Mouse (Mus musculus) Patski (cell line): ENCODE data around the gene Fam78b. TPM values are rescaled to one million over a fixed set of nuclear protein-coding genes. Genes with fewer than 3 reads are reported as not detected.

Experiments
- ATAC-seq: fragments of 100-300 bp; one replicate; pipeline ENCODE4 v1.8.0; 2021
- CTCF ChIA-PET: fragments of 350-600 bp; sonication (Branson Sonifier 250); formaldehyde crosslinking; loops from one replicate; lab custom pipeline; 2022; ENCODE audit warnings: inconsistent platforms; lab: Charles Lee
- POLR2A ChIA-PET: fragments of 350-600 bp; sonication (Branson Sonifier 250); formaldehyde crosslinking; loops from one replicate; lab custom pipeline; 2022; ENCODE audit warnings: antibody characterized with exemption, inconsistent platforms; lab: Charles Lee
- DNase-seq: peaks from one replicate; pipeline ENCODE4 v3.0.0-alpha.2; 2011; ENCODE audit warnings: low read depth, low spot score
- H3K27me3 ChIP-seq: fragments of 371-371 bp; one replicate; pipeline ENCODE4 v1.5.1; 2021
- CTCF ChIP-seq: fragments of 100-300 bp; IDR thresholded peaks from one replicate; pipeline ENCODE4 v1.5.1; 2021
- in situ Hi-C: fragments of 300-500 bp; cut with MboI; formaldehyde crosslinking; loops from 3 replicates; pipeline ENCODE4 v1.11.1; 2018; ENCODE audit warnings: low pct_unique_long_range_greater_than_20kb, mixed read lengths
- polyA plus RNA-seq: library from polyadenylated mRNA; unstranded; gene quantifications from one replicate; pipeline ENCODE4 v1.2.3, GENCODE M21; 2021

The Fam78b gene
- polyA plus RNA-seq, 1 experiment from 2014 or later = not detected

DNA sequence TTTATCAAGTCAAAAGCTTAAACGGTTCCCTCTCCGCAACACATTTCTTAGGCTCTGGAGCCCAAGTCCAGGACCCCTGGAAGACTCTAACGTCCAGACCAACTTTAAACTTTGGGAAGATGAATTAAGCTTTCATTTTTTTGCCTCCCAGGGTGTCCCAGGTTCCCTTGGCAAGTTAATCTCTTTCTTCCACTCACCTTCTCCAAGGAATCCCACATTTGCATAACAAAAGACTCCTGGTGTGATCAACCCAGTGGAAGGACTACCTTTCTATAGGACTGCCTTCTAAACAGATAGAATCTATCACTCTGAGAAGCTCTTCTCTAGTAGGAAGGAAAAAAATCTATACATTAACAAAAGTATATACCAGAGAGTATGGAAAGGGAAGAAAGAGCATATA lies 92.3 kb downstream of the Fam78b start:
- no peaks in the 10 kb centered on the region for H3K27me3 ChIP-seq
- POLR2A ChIA-PET = no interaction called here
- in situ Hi-C loops = no loop called here
- no peak for TF ChIP-seq CTCF
- DNase-seq = no peak
- no peak for ATAC-seq
- CTCF ChIA-PET = no interaction called here

DNA sequence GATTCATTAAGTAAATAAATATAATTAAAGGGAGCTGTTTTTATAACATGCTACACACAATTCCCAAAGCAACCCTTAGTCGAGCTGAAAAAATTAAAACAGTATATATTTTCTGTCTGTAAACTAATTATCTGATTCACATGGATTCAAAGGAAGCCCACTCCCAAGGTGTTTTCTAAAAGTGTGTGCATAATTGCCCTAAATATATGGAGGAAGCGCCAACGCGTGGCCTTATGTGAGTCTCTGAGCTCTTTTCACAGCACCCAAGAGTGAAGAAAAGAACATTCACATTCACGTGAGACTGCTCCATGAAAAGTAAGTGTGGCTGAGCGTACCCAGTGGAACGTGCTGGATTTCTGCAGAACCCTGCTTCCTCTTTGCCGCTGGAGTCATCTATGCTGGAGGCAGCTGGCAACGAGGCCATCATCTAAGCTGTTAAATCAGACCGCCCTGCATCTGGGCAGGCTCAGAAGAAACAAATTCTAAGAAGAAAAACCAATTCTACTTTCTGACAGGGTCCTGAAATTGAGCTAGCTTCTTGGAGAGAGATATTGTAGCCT lies 93.5 kb downstream of the Fam78b start:
- TF ChIP-seq CTCF = no peak
- ChIA-PET POLR2A (no interaction called here), CTCF (no interaction called here)
- ATAC-seq (no peak), DNase-seq (no peak)
- H3K27me3 ChIP-seq = no peaks in the 10 kb centered on the region
- in situ Hi-C loops = no loop called here

DNA sequence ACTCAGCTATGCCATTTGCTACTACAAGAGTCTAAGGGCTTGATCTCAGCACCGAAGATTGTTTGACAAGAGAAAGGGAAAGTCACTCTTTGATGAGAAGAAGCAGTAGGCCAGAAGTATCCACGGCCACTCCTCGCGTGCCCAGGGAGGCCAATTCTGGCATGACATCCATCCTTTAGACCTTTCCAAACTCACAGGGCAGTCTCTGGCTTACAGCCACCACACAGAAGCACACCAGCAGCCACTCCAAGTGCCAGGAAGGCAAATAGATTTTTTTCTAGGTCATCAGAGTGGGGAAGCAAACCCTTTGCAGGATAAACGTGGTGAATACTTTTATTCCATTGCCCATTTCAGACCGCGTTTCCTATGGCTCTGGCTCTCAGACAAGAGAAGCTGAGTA lies 97.5 kb downstream of the Fam78b start:
- no peak for ATAC-seq
- no peak for DNase-seq
- TF ChIP-seq CTCF = no peak
- in situ Hi-C loops = no loop called here
- CTCF ChIA-PET = no interaction called here
- no peaks in the 10 kb centered on the region for H3K27me3 ChIP-seq
- POLR2A ChIA-PET = no interaction called here

DNA sequence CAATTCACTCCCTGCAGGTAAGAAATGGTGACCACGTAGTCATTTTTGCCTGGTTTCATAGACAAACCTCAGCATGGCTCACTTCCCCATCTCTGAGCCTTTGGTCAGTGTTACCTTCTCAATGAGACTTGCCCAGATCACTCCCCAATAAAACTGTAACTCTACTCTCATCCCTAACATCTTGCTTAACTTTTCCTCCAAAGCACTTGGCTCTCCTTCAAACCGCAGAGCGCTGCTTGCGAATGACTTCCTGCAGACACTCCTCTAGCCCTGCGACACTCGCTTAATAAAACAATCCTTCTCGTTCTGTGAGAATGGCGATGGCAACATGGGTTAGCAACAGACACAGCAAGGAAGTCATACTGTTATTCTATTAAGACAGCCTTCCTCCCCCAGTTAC lies 100.8 kb downstream of the Fam78b start:
- ATAC-seq = no peak
- no peak for DNase-seq
- ChIA-PET POLR2A (no interaction called here), CTCF (no interaction called here)
- no peak for TF ChIP-seq CTCF
- in situ Hi-C loops = no loop called here
- no peaks in the 10 kb centered on the region for H3K27me3 ChIP-seq

DNA sequence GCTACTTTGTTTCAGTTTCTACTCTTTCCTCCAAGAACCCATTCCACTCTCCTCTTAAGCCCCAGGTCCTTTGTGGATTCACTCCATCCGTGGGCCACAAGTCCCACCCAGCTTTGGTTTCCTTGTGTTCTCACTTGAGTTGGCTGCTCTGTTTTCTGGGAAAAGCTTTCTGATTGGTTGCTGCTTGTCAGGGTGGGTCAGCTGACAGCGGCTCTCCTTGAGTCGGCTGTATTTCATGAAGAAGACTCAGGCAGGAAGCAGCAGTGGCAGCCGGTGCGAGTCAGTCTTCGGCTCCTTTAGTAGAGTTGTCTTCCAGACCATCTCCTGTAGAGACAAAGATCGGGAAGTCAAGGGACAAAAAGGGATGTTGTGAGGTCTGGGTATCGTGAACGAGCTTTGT lies 101.3 kb downstream of the Fam78b start:
- no peak for DNase-seq
- CTCF ChIA-PET = no interaction called here
- no peak for ATAC-seq
- POLR2A ChIA-PET = no interaction called here
- no peak for TF ChIP-seq CTCF
- no peaks in the 10 kb centered on the region for H3K27me3 ChIP-seq
- in situ Hi-C loops = no loop called here

DNA sequence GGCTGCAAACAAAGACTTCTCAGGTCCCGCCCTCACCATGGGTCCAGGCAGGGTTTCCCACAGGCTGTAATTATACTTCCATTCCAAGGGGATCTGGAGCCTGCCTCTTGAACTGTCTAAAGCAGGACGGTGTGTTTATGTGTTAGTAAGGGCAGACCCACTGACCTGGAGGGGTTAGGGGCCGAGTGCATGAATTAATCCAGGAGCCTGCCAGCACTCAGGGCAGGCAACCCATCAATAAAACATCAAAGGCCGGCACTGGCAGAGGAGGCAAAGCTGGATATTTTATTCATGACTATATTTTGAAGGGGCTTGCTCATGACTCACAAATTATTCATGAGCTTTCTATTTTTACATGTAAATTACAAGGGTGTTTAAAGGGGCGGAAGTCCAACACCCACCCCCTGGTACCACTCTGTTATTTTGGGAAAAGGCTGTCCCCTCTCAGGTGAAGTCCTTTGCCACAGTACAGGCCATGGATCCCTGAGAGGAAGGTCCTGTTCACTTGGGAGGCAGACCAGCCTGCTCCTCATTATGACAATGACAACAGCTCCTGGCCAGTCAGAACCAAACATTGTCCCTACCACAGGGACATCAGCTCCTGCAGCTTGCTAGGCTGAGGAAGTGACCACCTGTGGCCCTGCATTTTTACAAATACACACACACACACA lies 103.9 kb downstream of the Fam78b start:
- no peak for DNase-seq
- H3K27me3 ChIP-seq = no peaks in the 10 kb centered on the region
- in situ Hi-C loops = no loop called here
- no peak for ATAC-seq
- no peak for TF ChIP-seq CTCF
- POLR2A ChIA-PET = no interaction called here
- CTCF ChIA-PET = no interaction called here

DNA sequence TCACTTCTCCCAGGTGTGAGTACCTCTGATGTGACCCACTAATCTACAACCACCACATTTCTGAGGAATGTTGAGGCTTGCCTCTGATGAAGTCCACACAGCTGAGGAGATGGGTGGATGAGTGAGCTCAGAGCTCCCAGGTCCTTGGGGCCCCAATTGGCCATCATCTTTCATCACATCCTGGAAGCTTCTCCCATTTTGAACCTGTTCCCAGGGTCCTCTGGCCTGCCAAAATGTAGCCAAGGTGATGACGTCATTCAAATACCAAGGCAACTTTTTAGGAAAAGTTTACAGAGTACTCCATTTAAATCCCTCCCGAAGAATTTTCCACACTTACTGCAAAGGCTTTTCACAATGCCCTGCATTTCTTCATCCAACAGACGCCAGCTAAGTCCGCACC lies 104.7 kb downstream of the Fam78b start:
- no peak for TF ChIP-seq CTCF
- DNase-seq (no peak), ATAC-seq (no peak)
- CTCF ChIA-PET = no interaction called here
- in situ Hi-C loops = no loop called here
- POLR2A ChIA-PET = no interaction called here
- H3K27me3 ChIP-seq = no peaks in the 10 kb centered on the region

DNA sequence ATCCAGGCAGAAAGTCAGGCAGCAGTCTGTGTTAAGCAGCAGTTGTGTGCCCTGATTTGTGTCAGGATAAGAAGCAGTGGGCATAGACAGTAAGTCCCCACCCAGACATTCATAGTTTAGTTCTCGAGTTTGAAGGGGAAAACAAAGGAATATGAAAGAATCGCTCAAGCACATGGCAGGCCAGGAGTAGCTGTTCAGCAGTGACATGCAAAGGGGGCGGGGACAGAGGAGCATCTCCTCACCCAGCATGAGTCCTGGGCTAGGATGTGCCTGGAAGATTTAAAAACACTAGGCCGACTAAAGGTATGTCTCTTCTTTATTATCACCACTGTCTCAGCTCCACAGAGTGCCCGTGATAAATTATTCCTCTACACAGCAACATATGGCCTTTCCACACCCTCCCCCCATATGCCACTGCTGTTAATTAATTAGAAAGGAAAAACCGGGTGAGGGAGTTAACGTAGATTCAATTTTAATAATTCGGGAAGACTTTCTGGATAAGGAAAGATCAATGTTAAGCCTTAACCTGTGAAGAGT lies 107.8 kb downstream of the Fam78b start:
- DNase-seq (no peak), ATAC-seq (no peak)
- CTCF ChIA-PET = no interaction called here
- TF ChIP-seq CTCF = no peak
- peaks cover 5% of the 10 kb centered on the region for H3K27me3 ChIP-seq
- POLR2A ChIA-PET = no interaction called here
- in situ Hi-C loops = no loop called here

DNA sequence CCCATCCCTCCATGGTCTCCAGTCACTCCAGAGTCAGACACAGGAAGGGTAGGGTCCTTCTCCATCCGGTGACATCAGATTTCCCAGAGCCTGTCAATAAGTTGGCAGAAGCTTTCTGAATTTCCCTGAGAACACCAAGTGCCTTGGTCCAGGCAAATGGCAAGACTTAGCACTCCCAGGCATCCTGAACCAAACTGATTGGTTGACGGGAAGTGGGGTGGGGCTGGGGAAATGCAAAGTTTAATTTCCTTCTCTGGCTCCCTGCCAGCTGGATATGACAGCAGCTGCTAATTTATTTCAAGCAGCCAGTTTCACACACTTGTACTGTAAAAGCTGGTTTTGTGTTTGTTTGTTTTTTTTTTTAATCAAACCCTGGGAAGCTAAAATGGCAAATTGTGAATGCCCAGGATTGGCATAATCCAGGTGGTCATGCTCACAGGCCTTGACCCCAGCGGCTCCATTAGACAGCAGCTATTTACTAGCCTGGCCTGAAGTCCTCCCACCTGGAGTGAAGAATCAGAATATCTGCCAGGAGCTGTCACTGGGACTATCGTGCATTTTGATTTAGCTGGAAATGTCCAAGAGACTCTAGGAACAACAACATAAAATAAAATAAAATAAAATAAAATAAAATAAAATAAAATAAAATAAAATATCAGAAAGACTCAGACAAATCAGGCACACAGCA lies 113.3 kb downstream of the Fam78b start:
- no peak for ATAC-seq

DNA sequence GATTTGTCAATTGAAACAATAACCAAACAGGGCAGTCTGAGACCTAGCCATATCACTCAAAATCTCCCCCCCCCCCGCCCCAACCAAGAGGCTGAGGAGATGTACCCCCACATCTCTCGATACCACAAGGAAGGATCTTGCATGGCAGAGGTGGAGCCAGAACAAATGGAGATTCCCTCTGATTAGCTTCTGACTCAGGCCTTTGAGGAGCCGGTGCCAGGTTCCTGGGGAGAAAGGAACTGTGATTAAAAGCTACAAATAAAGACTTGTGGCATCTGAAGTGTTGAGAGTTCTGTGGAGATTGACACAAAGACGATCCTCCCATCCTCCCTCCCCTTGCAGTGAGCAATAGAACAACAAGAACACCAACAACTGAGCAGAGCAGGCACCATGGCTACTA lies 113.9 kb downstream of the Fam78b start:
- peaks cover 5% of the 10 kb centered on the region for H3K27me3 ChIP-seq
- POLR2A ChIA-PET = no interaction called here
- CTCF ChIA-PET = no interaction called here
- ATAC-seq (no peak), DNase-seq (no peak)
- TF ChIP-seq CTCF = no peak
- in situ Hi-C loops = no loop called here

More for the DNA sequence above, 113.3 kb downstream of the Fam78b start:
- CTCF ChIA-PET = no interaction called here
- TF ChIP-seq CTCF = no peak
- POLR2A ChIA-PET = no interaction called here
- peaks cover 5% of the 10 kb centered on the region for H3K27me3 ChIP-seq
- in situ Hi-C loops = no loop called here
- no peak for DNase-seq

DNA sequence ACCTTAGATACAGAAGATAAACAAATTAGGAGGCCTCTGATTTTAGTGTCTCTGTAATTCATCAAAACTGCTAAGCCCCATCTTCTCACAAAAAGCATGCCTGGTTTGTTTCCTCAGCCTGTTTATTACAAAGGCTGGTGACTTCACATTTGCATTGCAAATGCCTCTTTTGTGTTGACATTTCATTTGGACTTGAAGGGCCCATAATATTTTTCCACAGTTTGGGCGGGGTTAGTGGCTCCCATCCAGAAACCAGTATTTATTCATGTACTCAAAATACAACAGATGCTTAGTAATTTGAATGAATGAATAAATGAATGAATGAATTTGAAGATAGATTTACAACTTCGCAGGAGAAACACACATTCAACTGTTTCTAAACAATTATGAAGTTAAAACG lies 115.5 kb downstream of the Fam78b start:
- TF ChIP-seq CTCF = no peak
- CTCF ChIA-PET = no interaction called here
- in situ Hi-C loops = no loop called here
- ATAC-seq (no peak), DNase-seq (no peak)
- POLR2A ChIA-PET = no interaction called here
- peaks cover 2% of the 10 kb centered on the region for H3K27me3 ChIP-seq
